Mouse (Mus musculus): ENCODE data around the gene Cntn4. TPM values are rescaled to one million over a fixed set of nuclear protein-coding genes. Genes with fewer than 3 reads are reported as not detected.
A peak's percentile ranks its signal among the peaks of the same experiment; 100 is the strongest.

The Cntn4 gene
- 46.2 and 56.3 TPM in 2 replicates for polyA plus RNA-seq (2014; fragmentation: Nextera tagmentation; extraction: Ambion mirVana)

- H3K4me3 ChIP-seq (ENCODE audit: low read depth, low read length): peak within 1 kb of the TSS; percentile 52
- peaks cover 8% of the 10 kb centered on the region; the same call in 1 of the 2 replicates for H3K27me3 ChIP-seq (ENCODE audit: control insufficient read depth, insufficient read depth, low read length)
- H3K27ac ChIP-seq (ENCODE audit: low read depth, low read length): peak within 1 kb of the TSS; percentile 44; the same call in 1 of the 2 replicates
- WGBS: under 1% methylated on average over 39 of the region's 40 CpGs
- peak; percentile 93 for ATAC-seq (ENCODE audit: low read depth)
- peak within 1 kb of the TSS; percentile 61 for H3K9ac ChIP-seq (replicated peaks; ENCODE audit: low read depth, low read length)
- H3K36me3 ChIP-seq (ENCODE audit: control insufficient read depth, insufficient read depth, low read length): no peaks in the 10 kb centered on the region
- peak within 1 kb of the TSS; percentile 64 for H3K4me2 ChIP-seq (ENCODE audit: low read depth, low read length)
- H3K4me1 ChIP-seq (ENCODE audit: control insufficient read depth, insufficient read depth, low read length): 0 out of 2 replicates have a peak, but pooled peaks cover 2% of the 10 kb centered on the region
- no peaks in the 10 kb centered on the region for H3K9me3 ChIP-seq (ENCODE audit: control insufficient read depth, low read length)
Observed at GRCm38 (mm10) chr6:105677149-105678031, at the start of gene Cntn4. Cntn4 (plus strand) TSS chr6:105677660.

- Histone ChIP-seq H3K36me3 (ENCODE audit: control insufficient read depth, insufficient read depth, low read length) (no peaks in the 10 kb centered on the region), H3K27me3 (ENCODE audit: control insufficient read depth, insufficient read depth, low read length) (peaks cover 8% of the 10 kb centered on the region; the same call in 1 of the 2 replicates), H3K9ac (replicated peaks; ENCODE audit: low read depth, low read length) (no peak overlapping the region), H3K4me3 (ENCODE audit: low read depth, low read length) (no peak overlapping the region), H3K4me1 (ENCODE audit: control insufficient read depth, insufficient read depth, low read length) (0 out of 2 replicates have a peak, but pooled peaks cover 2% of the 10 kb centered on the region), H3K9me3 (ENCODE audit: control insufficient read depth, low read length) (no peaks in the 10 kb centered on the region), H3K4me2 (ENCODE audit: low read depth, low read length) (no peak overlapping the region), H3K27ac (ENCODE audit: low read depth, low read length) (no peak overlapping the region)
- no peak for ATAC-seq (ENCODE audit: low read depth)
- WGBS: 77% methylated on average over 4 of the region's 4 CpGs
Observed at GRCm38 (mm10) chr6:105674276-105674675, 3.2 kb upstream of the Cntn4 start.

DNA sequence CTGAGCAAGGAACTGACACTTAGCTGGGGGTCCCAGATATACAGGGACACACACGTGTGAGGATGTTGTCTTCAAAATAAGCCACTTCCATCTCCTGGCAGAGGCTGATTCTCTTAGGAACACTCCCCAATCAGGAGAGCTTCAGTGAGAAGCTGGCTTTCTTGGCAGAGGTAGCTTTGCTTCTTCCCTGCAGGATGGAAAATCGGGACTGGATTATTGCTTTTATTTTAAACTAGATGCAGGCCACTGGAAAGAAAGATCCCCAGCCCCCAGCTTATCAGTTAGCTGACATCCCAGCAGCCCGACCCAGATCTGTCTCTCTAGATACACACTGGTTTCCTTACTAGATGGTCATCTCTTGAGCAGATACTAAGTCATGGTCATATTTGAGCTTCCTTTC is 2.4 kb upstream of the Cntn4 start:
- WGBS: 47% methylated on average over 3 of the region's 3 CpGs

DNA sequence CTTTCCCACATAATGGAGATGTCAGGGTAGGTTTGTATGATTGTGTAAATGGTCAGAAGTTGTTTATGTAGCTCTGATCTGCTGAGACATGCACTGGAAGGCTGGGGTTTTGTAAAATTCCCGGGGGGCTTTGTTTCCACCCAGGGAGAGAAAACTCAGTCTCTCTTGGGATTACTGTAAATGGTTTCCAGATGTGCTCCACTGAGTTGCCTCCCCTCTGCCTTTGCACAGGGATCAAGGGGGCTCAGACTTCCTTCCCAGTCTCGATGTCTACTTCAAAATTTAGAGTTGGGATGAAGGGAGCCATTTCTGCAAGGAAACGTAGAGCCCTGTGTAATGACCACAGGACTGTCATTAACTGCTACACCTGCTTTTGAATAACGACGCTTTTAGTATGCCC is 823 bp upstream of the Cntn4 start:
- H3K27me3 ChIP-seq (ENCODE audit: control insufficient read depth, insufficient read depth, low read length): peaks cover 8% of the 10 kb centered on the region; the same call in 1 of the 2 replicates
- peak overlapping the region; percentile 52 for H3K4me3 ChIP-seq (ENCODE audit: low read depth, low read length)
- H3K9ac ChIP-seq (replicated peaks; ENCODE audit: low read depth, low read length): peak overlapping the region; percentile 61
- H3K27ac ChIP-seq (ENCODE audit: low read depth, low read length): no peak overlapping the region
- ATAC-seq (ENCODE audit: low read depth): 0 out of 2 replicates have a peak, but pooled peaks have one; percentile 1
- H3K9me3 ChIP-seq (ENCODE audit: control insufficient read depth, low read length): no peaks in the 10 kb centered on the region
- H3K4me1 ChIP-seq (ENCODE audit: control insufficient read depth, insufficient read depth, low read length): 0 out of 2 replicates have a peak, but pooled peaks cover 2% of the 10 kb centered on the region
- no peaks in the 10 kb centered on the region for H3K36me3 ChIP-seq (ENCODE audit: control insufficient read depth, insufficient read depth, low read length)
- peak overlapping the region; percentile 64 for H3K4me2 ChIP-seq (ENCODE audit: low read depth, low read length)
- WGBS: 34% methylated on average over 5 of the region's 5 CpGs

More for the DNA sequence above, 2.4 kb upstream of the Cntn4 start:
- Histone ChIP-seq H3K4me2 (ENCODE audit: low read depth, low read length) (no peak overlapping the region), H3K27me3 (ENCODE audit: control insufficient read depth, insufficient read depth, low read length) (peaks cover 8% of the 10 kb centered on the region; the same call in 1 of the 2 replicates), H3K9me3 (ENCODE audit: control insufficient read depth, low read length) (no peaks in the 10 kb centered on the region), H3K4me3 (ENCODE audit: low read depth, low read length) (no peak overlapping the region), H3K4me1 (ENCODE audit: control insufficient read depth, insufficient read depth, low read length) (0 out of 2 replicates have a peak, but pooled peaks cover 2% of the 10 kb centered on the region), H3K9ac (replicated peaks; ENCODE audit: low read depth, low read length) (no peak overlapping the region), H3K27ac (ENCODE audit: low read depth, low read length) (no peak overlapping the region), H3K36me3 (ENCODE audit: control insufficient read depth, insufficient read depth, low read length) (no peaks in the 10 kb centered on the region)
- no peak for ATAC-seq (ENCODE audit: low read depth)

DNA sequence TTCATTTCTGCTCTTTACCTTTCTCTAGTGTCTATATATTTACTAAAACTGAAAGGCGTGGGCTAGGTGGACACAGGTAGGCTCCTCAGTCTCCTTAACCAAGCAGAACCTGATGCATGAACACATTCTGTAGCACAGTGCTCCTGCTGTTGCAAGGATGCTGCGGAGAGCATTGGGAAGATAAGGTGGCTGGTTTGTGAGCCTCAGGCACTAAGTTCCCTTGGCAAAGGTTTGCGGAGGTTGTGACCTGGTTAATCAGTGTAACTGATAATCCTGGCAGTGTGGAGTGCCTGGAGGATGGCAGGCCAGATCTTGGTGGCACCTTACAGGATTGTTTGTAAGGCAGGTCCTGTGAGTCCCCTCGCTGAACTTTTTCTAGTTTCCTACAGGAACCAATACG is 1.3 kb downstream of the Cntn4 start:
- Histone ChIP-seq H3K4me2 (ENCODE audit: low read depth, low read length) (peak overlapping the region; percentile 64), H3K27ac (ENCODE audit: low read depth, low read length) (no peak overlapping the region; the same call in 1 of the 2 replicates), H3K36me3 (ENCODE audit: control insufficient read depth, insufficient read depth, low read length) (no peaks in the 10 kb centered on the region), H3K4me3 (ENCODE audit: low read depth, low read length) (peak overlapping the region; percentile 52), H3K9me3 (ENCODE audit: control insufficient read depth, low read length) (no peaks in the 10 kb centered on the region), H3K9ac (replicated peaks; ENCODE audit: low read depth, low read length) (peak overlapping the region; percentile 61), H3K27me3 (ENCODE audit: control insufficient read depth, insufficient read depth, low read length) (peaks cover 8% of the 10 kb centered on the region; the same call in 1 of the 2 replicates), H3K4me1 (ENCODE audit: control insufficient read depth, insufficient read depth, low read length) (0 out of 2 replicates have a peak, but pooled peaks cover 2% of the 10 kb centered on the region)
- WGBS: 7% methylated on average over 5 of the region's 5 CpGs
- ATAC-seq (ENCODE audit: low read depth): no peak

DNA sequence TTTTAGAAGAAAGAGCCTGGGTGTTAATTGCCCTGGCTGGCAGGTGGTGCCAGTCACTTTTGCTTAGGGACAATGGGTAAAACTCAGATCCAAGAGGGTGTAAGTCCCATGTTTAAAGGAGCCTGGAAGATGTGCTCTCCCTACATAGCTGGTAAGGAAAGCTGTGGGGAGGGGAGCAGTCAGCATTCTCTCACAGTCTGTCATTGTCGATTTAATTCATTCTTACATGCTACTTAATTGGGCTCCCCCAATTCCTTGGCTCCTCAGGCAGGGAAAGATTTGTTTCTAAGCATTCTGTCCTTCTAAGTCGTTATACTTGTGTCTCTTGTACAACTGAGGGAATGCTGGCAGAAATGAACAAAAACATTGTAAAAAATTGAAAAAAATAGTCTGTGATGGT is 4.0 kb downstream of the Cntn4 start:
- Histone ChIP-seq H3K4me1 (ENCODE audit: control insufficient read depth, insufficient read depth, low read length) (0 out of 2 replicates have a peak, but pooled peaks cover 2% of the 10 kb centered on the region), H3K27ac (ENCODE audit: low read depth, low read length) (no peak overlapping the region), H3K9me3 (ENCODE audit: control insufficient read depth, low read length) (no peaks in the 10 kb centered on the region), H3K4me3 (ENCODE audit: low read depth, low read length) (no peak overlapping the region), H3K27me3 (ENCODE audit: control insufficient read depth, insufficient read depth, low read length) (peaks cover 8% of the 10 kb centered on the region; the same call in 1 of the 2 replicates), H3K4me2 (ENCODE audit: low read depth, low read length) (peak overlapping the region; percentile 64; the same call in 1 of the 2 replicates), H3K9ac (replicated peaks; ENCODE audit: low read depth, low read length) (no peak overlapping the region), H3K36me3 (ENCODE audit: control insufficient read depth, insufficient read depth, low read length) (no peaks in the 10 kb centered on the region)
- 58% methylated on average over 2 of the region's 2 CpGs for WGBS
- ATAC-seq (ENCODE audit: low read depth): no peak

GRCm38 (mm10) chr6:105683251-105683650 is 5.8 kb downstream of the Cntn4 start:
- no peaks in the 10 kb centered on the region for H3K36me3 ChIP-seq (ENCODE audit: control insufficient read depth, insufficient read depth, low read length)
- no peaks in the 10 kb centered on the region for H3K9me3 ChIP-seq (ENCODE audit: control insufficient read depth, low read length)
- H3K4me2 ChIP-seq (ENCODE audit: low read depth, low read length): no peak overlapping the region
- 0 out of 2 replicates have a peak, but pooled peaks cover 2% of the 10 kb centered on the region for H3K4me1 ChIP-seq (ENCODE audit: control insufficient read depth, insufficient read depth, low read length)
- H3K27ac ChIP-seq (ENCODE audit: low read depth, low read length): no peak overlapping the region
- H3K9ac ChIP-seq (replicated peaks; ENCODE audit: low read depth, low read length): no peak overlapping the region
- 0 out of 2 replicates have a peak, but pooled peaks cover 5% of the 10 kb centered on the region for H3K27me3 ChIP-seq (ENCODE audit: control insufficient read depth, insufficient read depth, low read length)
- 86% methylated on average over 5 of the region's 5 CpGs for WGBS
- H3K4me3 ChIP-seq (ENCODE audit: low read depth, low read length): no peak overlapping the region
- no peak for ATAC-seq (ENCODE audit: low read depth)

- no peaks in the 10 kb centered on the region for H3K27me3 ChIP-seq (ENCODE audit: control insufficient read depth, insufficient read depth, low read length)
- no peaks in the 10 kb centered on the region for H3K36me3 ChIP-seq (ENCODE audit: control insufficient read depth, insufficient read depth, low read length)
- no peak overlapping the region for H3K27ac ChIP-seq (ENCODE audit: low read depth, low read length)
- no peak overlapping the region for H3K4me2 ChIP-seq (ENCODE audit: low read depth, low read length)
- no peaks in the 10 kb centered on the region for H3K4me1 ChIP-seq (ENCODE audit: control insufficient read depth, insufficient read depth, low read length)
- H3K9ac ChIP-seq (replicated peaks; ENCODE audit: low read depth, low read length): no peak overlapping the region
- H3K4me3 ChIP-seq (ENCODE audit: low read depth, low read length): no peak overlapping the region
- WGBS: 60% methylated on average over 4 of the region's 4 CpGs
- no peak for ATAC-seq (ENCODE audit: low read depth)
- no peaks in the 10 kb centered on the region for H3K9me3 ChIP-seq (ENCODE audit: control insufficient read depth, low read length)
Observed at GRCm38 (mm10) chr6:105684123-105684522, 6.7 kb downstream of the Cntn4 start.

DNA sequence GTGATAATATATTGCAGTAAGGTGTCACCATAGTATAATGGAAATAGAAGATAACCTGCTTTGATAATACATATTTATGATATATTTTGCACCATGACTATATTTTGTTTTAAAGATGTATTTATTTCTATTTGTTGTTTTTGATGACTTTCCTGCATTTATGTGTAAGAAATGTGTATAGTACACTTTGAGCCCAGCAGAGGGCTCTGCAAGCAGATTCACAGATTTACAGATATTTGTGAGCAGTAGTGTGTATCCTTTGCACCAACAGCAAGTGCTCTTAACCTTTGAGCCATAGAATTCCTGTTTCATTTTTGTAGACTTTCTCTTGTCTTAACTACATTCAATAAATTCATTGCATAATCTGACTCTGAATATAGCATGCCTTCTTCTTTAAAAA is 10.7 kb downstream of the Cntn4 start:
- Histone ChIP-seq H3K27ac (ENCODE audit: low read depth, low read length) (no peak overlapping the region), H3K4me1 (ENCODE audit: control insufficient read depth, insufficient read depth, low read length) (no peaks in the 10 kb centered on the region), H3K4me3 (ENCODE audit: low read depth, low read length) (no peak overlapping the region), H3K9ac (replicated peaks; ENCODE audit: low read depth, low read length) (no peak overlapping the region), H3K4me2 (ENCODE audit: low read depth, low read length) (no peak overlapping the region), H3K36me3 (ENCODE audit: control insufficient read depth, insufficient read depth, low read length) (no peaks in the 10 kb centered on the region), H3K9me3 (ENCODE audit: control insufficient read depth, low read length) (no peaks in the 10 kb centered on the region), H3K27me3 (ENCODE audit: control insufficient read depth, insufficient read depth, low read length) (no peaks in the 10 kb centered on the region)
- no peak for ATAC-seq (ENCODE audit: low read depth)
